Mouse (Mus musculus) left cerebral cortex, postnatal 36 days (tissue): Measurements from ENCODE around the gene Slc39a7. TPM values are rescaled to one million over a fixed set of nuclear protein-coding genes. Genes with fewer than 3 reads are reported as not detected.

Experiments used
- microRNA-seq: library from miRNA; unstranded; fragments of <30 nt; microRNA quantifications from one replicate; pipeline ENCODE4 v1.2.0, GENCODE M21; 2022
- total RNA-seq, 2 experiments: library from RNA; stranded (reverse); gene quantifications; 2 replicates each; pipeline ENCODE4 v1.2.3; 2021

Slc39a7 gene
- total RNA-seq, 2 experiments from 2014 or later: 101 to 105 TPM

Small RNA genes within 50 kb of the gene (microRNA-seq; reads per million reads assigned to microRNA genes)
- not detected for gene Mir219a-1
- gene Mir219c: not detected

Other genes starting within 250 kb of the Slc39a7 start
- gene Angptl4, start 249.9 kb downstream of the Slc39a7 start, total RNA-seq: 1 to 10 TPM; 3.3 to 4.8 TPM
- gene Kank3, start 221.2 kb downstream of the Slc39a7 start, total RNA-seq: 10 to 100 TPM; 27.0 to 44.8 TPM
- gene Rps28, start 207.1 kb downstream of the Slc39a7 start, total RNA-seq: 100 to 1,000 TPM; 651 to 708 TPM
- gene Ndufa7, start 207.1 kb downstream of the Slc39a7 start, total RNA-seq: 100 to 1,000 TPM; 212 to 213 TPM
- gene Cd320, start 188.6 kb downstream of the Slc39a7 start, total RNA-seq: 10 to 100 TPM; 24.8 to 27.5 TPM
- not detected for gene Gm7029, start 157.8 kb downstream of the Slc39a7 start, total RNA-seq
- 1 to 10 TPM; 2.4 to 3.1 TPM for gene Kifc1, start 141.0 kb downstream of the Slc39a7 start, total RNA-seq
- gene Platr17, start 126.5 kb downstream of the Slc39a7 start, total RNA-seq: under 1 TPM; 0.70 to 0.96 TPM
- 10 to 100 TPM; 29.9 to 32.9 TPM for gene Daxx, start 122.3 kb downstream of the Slc39a7 start, total RNA-seq
- 10 to 100 TPM; 35.0 to 38.3 TPM for gene Tapbp, start 115.8 kb downstream of the Slc39a7 start, total RNA-seq
- gene Zbtb22, start 115.8 kb downstream of the Slc39a7 start, total RNA-seq: 10 to 100 TPM; 29.4 to 40.1 TPM
- 10 to 100 TPM; 46.9 to 71.0 TPM for gene Rgl2, start 102.1 kb downstream of the Slc39a7 start, total RNA-seq
- 10 to 100 TPM; 96.1 to 98.3 TPM for gene Pfdn6, start 91.3 kb downstream of the Slc39a7 start, total RNA-seq
- gene Wdr46, start 91.0 kb downstream of the Slc39a7 start, total RNA-seq: 10 to 100 TPM; 12.6 to 15.0 TPM
- gene B3galt4, start 80.2 kb downstream of the Slc39a7 start, total RNA-seq: 1 to 10 TPM; 5.5 to 6.7 TPM
- 10 to 100 TPM; 84.5 to 87.0 TPM for gene Vps52, start 75.9 kb downstream of the Slc39a7 start, total RNA-seq
- 100 to 1,000 TPM; 291 to 302 TPM for gene Rps18, start 75.7 kb downstream of the Slc39a7 start, total RNA-seq
- 10 to 100 TPM; 17.2 to 19.3 TPM for gene H2-K1, start 31.3 kb downstream of the Slc39a7 start, total RNA-seq
- gene Ring1, start 7.0 kb downstream of the Slc39a7 start, total RNA-seq: 10 to 100 TPM; 33.5 to 35.9 TPM
- gene H2-Ke6, start 3.6 kb downstream of the Slc39a7 start, total RNA-seq: 10 to 100 TPM; 35.7 to 36.6 TPM
- gene Rxrb, start 130 bp upstream of the Slc39a7 start, total RNA-seq: 10 to 100 TPM; 81.9 to 87.8 TPM
- 10 to 100 TPM; 15.1 to 16.3 TPM for gene Col11a2, start 7.8 kb upstream of the Slc39a7 start, total RNA-seq
- under 1 TPM in 1 of 2 experiments, not detected in 1; 0.79 TPM for gene H2-Oa, start 60.7 kb upstream of the Slc39a7 start, total RNA-seq
- gene H2-DMa, start 87.9 kb upstream of the Slc39a7 start, total RNA-seq: 10 to 100 TPM; 26.1 to 28.5 TPM
- gene Brd2, start 91.0 kb upstream of the Slc39a7 start, total RNA-seq: 100 to 1,000 TPM; 183 to 189 TPM
- gene H2-DMb2, start 111.6 kb upstream of the Slc39a7 start, total RNA-seq: under 1 TPM; 0.59 to 0.93 TPM
- 1 to 10 TPM in 1 of 2 experiments, under 1 TPM in 1; 0.94 to 1.1 TPM for gene H2-DMb1, start 121.4 kb upstream of the Slc39a7 start, total RNA-seq
- gene Tap1, start 155.9 kb upstream of the Slc39a7 start, total RNA-seq: 1 to 10 TPM; 1.9 to 2.0 TPM
- 1 to 10 TPM in 1 of 2 experiments, under 1 TPM in 1; 0.77 to 1.1 TPM for gene Psmb9, start 156.1 kb upstream of the Slc39a7 start, total RNA-seq
- gene Psmb8, start 166.0 kb upstream of the Slc39a7 start, total RNA-seq: 1 to 10 TPM; 2.1 to 3.4 TPM
- 1 to 10 TPM; 6.6 to 7.7 TPM for gene Tap2, start 171.8 kb upstream of the Slc39a7 start, total RNA-seq
- not detected for gene H2-Ob, start 207.2 kb upstream of the Slc39a7 start, total RNA-seq
- 1 to 10 TPM; 1.9 to 2.5 TPM for gene H2-Ab1, start 226.0 kb upstream of the Slc39a7 start, total RNA-seq